Mouse (Mus musculus) neutrophil, adult 65 days (primary cell): ENCODE measurements around the gene Nxpe4. TPM values are rescaled to one million over a fixed set of nuclear protein-coding genes. Genes with fewer than 3 reads are reported as not detected.

Source experiments
- total RNA-seq: library from RNA; stranded (reverse); gene quantifications from 2 replicates; pipeline ENCODE4 v1.2.4, GENCODE M21; 2023

Nxpe4 gene
- 8.4 and 9.4 TPM in 2 replicates for total RNA-seq

DNA sequence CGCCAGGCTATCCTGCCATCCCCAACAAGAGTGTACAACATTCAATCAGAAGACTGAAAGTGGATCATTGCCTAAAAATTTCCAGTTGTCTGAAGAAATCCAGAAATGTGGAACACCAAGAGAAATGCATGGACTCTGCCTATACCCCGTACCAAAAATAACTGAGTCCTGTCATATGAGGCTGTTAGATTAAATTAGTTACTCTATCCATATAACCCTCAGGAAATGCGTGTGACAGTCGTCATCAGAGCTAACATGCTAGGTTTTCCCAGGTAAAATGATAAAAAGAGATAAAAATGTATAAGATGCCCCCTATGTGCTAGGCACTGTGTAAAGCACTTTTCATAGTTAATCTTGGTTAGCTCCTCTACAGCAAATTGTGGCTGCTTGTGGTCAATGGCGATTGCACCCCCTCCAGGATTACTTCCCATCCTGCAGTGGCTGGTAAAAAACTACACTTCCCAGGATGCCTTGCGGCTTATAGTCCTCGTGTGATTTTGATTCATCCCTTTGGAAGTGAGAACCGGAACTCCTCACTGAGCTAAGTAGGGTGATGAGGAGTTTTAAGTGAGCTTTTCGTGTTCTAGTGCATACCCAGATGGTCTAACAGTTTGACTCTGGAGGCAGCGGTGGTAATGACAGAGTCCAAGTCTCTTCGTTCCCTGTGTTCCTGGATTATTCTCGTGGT is at the start of gene Nxpe4:
Gene Nxpe4 (plus strand): TSS at position 519 of the 688 bp plus-strand sequence.

DNA sequence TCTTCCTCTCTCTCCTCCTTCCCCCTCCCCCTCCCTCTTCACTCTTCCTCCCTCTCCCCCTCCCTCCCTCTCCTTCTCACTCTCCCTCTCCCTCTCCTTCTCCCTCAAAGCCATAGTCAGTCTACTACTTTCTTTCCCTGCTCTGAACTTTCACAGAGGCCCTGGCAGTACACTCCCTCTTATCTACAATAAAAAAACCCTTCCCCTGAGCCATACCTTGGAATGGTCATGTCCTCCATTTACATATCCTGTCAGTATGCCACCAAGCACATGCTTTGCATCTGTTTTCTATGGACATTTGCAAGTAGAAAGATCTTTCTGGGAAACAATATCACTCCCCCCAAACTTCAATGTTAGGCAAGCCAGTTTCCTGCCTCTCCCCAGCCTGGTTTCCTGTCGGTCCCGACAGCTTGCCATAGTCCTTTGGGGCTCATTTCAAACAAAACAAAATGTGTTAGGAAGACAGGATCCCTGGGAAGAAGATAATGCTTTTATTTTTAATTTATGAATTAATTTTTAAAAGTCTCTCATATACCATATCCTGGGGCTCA is 191.4 kb downstream of the Nxpe4 start, which contains the start of gene Nxpe2:
Gene Nxpe2 (minus strand): TSS at position 307 of the 551 bp plus-strand sequence.

Other genes with a start within 250 kb of the Nxpe4 start
- gene Nxpe2, start 191.4 kb downstream of the Nxpe4 start, total RNA-seq, result 0.22 and 1.8 TPM in 2 replicates